Mouse (Mus musculus) lung, postnatal 25 days (tissue): ENCODE data around the gene Ehbp1.

Experiments
- DNase-seq: peaks from one replicate; pipeline ENCODE4 v3.0.0; 2022; ENCODE audit warnings: low spot score

Ehbp1 gene

GRCm38 (mm10) chr11:22055908-22056307 is 286.2 kb downstream of the Ehbp1 start:
- DNase-seq: no peak

GRCm38 (mm10) chr11:22053034-22053668 is 288.9 kb downstream of the Ehbp1 start:
- DNase-seq: no peak

GRCm38 (mm10) chr11:22050864-22051263 is 291.2 kb downstream of the Ehbp1 start:
- no peak for DNase-seq

GRCm38 (mm10) chr11:22039854-22040426 is 302.2 kb downstream of the Ehbp1 start:
- DNase-seq: no peak

GRCm38 (mm10) chr11:22034564-22035105 is 307.5 kb downstream of the Ehbp1 start:
- no peak for DNase-seq

DNA sequence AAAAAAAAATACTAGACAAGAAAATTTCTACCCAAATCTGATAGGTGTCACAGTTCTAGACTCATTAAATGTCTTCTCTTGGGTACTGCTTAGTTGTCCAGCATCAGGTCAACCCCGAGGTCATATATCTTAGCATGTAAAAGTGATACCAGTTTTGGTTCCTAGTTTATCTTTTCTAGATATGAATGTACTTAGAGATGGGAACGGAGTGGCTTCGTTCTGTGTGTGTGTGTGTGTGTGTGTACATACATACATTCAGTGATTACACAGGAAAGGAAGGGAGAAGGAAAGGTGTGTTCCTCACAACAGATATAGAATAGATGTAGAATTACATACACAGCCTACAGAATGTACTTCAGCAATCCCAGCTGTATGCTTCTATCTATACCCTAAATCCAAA is 308.5 kb downstream of the Ehbp1 start:
- DNase-seq: no peak

DNA sequence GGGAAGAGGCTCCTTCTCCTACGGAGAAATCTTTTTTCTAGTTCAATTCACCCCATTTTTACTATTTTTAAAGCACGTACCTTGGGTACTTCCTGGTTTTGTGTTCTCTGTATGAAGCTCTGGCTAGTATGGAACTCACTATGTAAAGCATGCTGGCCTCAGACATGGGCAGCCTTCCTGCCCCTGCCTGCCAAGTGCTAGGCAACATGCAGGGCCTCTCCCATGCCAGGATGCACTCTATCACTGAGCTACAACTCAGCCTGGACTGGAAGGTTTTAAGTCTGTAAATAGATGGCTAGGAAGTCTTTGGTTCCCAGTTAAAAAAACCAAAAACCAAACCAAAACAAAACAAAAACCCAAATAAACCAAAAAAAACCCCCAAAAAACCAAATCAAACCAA is 321.5 kb downstream of the Ehbp1 start:
- no peak for DNase-seq

- no peak for DNase-seq
These were observed 324.6 kb downstream of the Ehbp1 start for GRCm38 (mm10) chr11:22017444-22017843.

GRCm38 (mm10) chr11:22016341-22016740 is 325.8 kb downstream of the Ehbp1 start:
- no peak for DNase-seq

DNA sequence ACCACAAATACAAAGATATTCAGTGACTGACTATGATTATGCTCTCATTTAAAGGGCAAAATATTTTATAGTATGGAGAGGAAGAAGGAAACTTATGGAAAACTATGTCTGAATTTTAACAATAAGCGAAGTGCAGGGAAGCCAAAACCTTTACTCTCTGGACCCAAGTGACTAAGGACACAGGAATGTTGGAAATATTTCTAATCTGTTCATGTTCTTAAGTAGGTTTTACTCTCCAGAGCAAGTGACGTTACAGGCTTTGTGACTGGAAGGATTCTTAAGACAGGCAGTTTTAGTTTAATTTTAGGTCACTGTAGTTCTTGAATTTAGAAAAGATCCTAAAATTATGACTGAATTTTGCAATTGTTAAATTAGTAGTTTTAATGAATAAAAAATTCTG is 333.3 kb downstream of the Ehbp1 start:
- no peak for DNase-seq

GRCm38 (mm10) chr11:22008129-22008596 is 333.9 kb downstream of the Ehbp1 start:
- no peak for DNase-seq

- no peak for DNase-seq
These were observed 334.3 kb downstream of the Ehbp1 start for GRCm38 (mm10) chr11:22007781-22008110.

GRCm38 (mm10) chr11:22007088-22007780 is 334.9 kb downstream of the Ehbp1 start:
- no peak for DNase-seq

DNA sequence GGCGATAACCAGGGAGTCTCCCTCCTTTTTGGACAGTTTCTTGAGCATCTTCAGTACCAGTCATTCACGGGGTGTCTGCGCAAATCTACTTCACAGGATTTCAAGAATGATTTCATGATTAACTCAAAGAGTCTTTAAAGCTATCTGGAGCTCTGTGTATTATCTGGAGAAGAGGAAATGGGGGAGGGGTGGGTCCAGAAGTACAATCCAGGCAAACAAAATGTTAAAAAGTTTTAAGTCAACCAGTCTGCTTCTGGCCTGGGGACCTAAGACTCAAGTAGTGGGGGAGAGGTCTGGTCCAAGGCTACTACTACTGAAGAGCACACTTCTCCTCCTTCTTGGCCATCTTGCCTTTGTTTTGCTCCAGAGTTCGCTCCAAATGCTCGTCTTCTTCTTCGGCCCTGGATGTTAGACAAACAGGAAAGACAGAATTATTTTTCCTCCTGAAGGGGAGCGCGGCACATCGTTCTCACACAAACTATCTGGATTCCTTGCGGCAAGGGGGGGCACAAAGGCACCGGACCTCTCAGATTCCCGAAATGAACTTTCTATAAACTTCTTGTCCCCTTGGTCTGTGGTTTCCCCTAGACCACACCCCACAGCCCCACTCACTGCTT is 335.5 kb downstream of the Ehbp1 start:
- DNase-seq: no peak

DNA sequence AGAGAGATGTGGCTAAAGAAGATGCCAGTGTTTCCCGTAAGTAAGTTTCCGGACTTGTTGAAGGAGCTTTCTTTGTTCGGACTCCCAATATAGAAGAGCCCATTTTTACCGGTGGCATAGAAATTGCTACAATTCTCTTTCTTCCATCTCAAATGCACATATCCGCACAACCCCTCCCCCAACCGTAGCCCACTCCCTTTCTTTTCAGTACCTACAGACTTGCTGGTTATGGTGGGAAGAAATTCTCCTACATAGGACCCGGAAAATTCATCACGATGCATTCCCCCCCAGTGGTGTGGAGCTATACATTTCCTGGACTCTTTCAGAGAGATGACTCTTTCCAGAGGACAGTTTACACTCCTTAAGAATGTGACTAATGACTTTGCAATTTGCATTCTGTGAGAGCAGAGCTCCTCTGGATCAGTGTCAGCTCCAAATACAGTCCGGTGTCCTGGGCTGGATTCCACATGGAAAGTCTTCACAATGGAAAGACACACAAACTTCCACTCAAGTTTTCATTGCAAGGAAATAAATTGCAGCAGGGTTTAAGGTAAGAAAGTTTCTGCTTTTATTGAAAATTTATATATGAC is 336.7 kb downstream of the Ehbp1 start:
- no peak for DNase-seq

- DNase-seq: no peak
These were observed 337.7 kb downstream of the Ehbp1 start for GRCm38 (mm10) chr11:22004331-22004841.

DNA sequence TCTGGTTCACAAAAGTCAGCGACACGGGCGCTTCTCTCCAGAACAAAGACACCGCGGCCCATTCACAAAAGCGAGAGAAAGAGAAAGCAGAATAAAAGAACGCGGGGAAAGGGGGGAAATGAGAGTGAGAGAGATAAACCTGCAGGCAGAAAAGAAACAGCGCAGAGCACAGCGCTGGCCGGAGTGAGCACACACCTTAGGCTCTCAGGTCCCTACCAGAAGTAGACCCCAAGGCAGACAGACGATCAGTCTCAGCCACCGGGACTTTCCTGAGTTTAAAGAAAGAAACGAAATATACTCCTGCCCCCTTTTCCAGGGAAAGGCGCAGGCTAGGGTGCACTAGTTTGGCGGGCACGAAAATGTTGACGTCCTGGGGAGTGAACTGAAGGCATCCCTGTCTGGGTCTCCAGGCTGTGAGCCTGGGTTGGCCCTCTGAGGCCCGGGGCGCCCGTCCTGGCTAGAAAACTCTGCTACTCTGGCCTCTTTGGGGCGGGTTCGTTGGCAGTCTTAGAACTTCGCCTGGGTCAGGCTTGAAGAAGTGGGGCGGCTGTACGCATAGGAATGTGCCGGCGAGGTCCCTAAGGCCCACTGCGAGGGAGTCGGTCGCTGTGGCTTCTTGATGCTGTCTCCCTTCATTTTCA is 338.6 kb downstream of the Ehbp1 start:
- no peak for DNase-seq

GRCm38 (mm10) chr11:22002783-22003340 is 339.2 kb downstream of the Ehbp1 start, which contains the start of gene Otx1:
Gene Otx1 (minus strand): TSS chr11:22002897.
- DNase-seq: no peak

GRCm38 (mm10) chr11:22002062-22002782 is 339.9 kb downstream of the Ehbp1 start:
- DNase-seq: no peak

DNA sequence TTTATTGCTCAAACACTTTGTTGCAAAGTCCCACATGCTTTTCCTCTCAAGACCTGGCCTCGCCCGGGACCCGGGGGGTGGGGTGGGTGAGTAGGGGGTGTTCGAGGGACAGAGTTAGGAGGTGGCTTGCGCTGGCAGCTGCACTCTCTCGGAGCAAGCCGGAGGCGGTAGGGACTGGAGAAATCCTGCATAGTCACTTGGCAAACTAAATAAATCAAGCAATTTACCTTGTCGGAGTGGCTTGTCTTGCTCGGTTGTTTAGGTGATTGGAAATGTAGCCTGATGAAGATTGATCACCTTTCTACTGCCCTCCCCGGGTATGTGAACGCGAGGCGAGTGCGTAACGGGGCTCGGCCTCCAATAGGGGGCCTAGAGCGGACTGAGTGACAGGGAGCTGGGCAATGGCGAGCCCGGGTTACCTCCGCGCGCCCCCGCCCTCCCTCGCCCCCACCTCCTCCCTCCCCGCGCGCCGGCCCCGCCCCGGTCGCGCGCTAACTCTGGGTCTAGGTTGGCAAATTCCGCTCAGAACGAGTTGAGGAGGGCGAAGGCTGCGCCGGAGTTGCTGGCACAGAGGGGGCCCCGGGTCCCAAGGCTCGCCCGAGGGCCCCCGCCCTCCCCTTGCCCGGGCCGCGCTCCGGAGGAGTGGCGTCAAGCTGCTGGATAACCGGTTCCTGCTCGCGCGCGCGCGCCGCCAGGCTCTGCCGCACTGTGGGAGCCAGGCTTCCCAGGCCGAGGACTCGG is 340.6 kb downstream of the Ehbp1 start:
- DNase-seq: no peak
